Mouse (Mus musculus): ENCODE data around the gene Atp13a3. TPM values are rescaled to one million over a fixed set of nuclear protein-coding genes. Genes with fewer than 3 reads are reported as not detected.
A peak's percentile ranks its signal among the peaks of the same experiment; 100 is the strongest.
"Not testable (repeated sequence)": the region's sequence is repeated elsewhere in the genome, so short reads cannot be mapped to it uniquely, and the experiment has no call there.

Gene Atp13a3
- polyA plus RNA-seq, 1 experiment: 29.5 TPM

DNA sequence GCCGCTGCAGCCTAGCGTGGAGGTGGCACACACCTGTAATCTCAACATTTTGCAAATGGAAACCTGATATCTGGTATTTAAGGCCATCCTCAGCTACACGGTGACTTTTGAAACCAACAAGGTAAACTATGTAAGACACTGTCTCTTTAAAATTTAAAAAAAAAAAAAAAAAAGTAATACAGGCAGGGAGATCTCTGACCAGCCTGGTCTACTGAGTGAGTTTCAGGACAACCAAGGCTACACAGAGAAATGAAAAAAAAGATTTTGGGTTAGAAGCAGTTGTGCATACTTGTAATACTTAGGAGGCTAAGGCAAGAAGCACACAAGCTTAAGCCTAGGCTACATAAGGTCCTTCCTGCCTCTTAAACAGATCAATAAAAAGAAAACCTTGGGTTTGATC, 30.8 kb downstream of the Atp13a3 start:
- Histone ChIP-seq H3K4me1 (ENCODE audit: control insufficient read depth, insufficient read depth, low read length) (no peaks in the 10 kb centered on the region), H3K4me3 (ENCODE audit: insufficient read depth, low read length) (no peak overlapping the region), H3K27ac (ENCODE audit: insufficient read depth, low read length) (no peak overlapping the region)
- TF ChIP-seq POLR2A (IDR thresholded peaks at IDR 0.05; ENCODE audit: extremely low read depth, insufficient read depth, low read length) (no peak), CTCF (IDR thresholded peaks at IDR 0.05; ENCODE audit: extremely low read depth, insufficient read depth, low read length) (no peak)

DNA sequence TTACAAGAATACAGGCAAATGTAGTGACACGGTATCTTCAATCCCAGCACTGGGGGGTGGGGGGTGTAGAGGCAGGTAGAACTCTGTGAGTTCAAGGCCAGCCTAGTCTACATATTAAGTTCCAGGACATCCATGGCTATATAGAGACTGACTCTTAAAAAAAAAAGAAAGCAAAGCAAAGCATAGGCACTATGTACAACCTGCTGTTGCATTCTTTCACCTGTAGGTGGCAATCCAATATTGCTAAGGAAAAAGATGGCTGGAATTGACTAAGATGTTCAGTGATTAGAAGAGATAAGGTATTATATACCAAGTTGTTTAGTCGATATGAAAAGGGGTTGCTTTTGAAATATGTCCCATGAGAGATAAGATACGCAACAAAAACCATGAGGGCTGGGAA, 31.5 kb downstream of the Atp13a3 start:
- no peak overlapping the region for H3K27ac ChIP-seq (ENCODE audit: insufficient read depth, low read length)
- no peak overlapping the region for H3K4me3 ChIP-seq (ENCODE audit: insufficient read depth, low read length)
- TF ChIP-seq POLR2A (IDR thresholded peaks at IDR 0.05; ENCODE audit: extremely low read depth, insufficient read depth, low read length): no peak
- TF ChIP-seq CTCF (IDR thresholded peaks at IDR 0.05; ENCODE audit: extremely low read depth, insufficient read depth, low read length): no peak
- H3K4me1 ChIP-seq (ENCODE audit: control insufficient read depth, insufficient read depth, low read length): no peaks in the 10 kb centered on the region

DNA sequence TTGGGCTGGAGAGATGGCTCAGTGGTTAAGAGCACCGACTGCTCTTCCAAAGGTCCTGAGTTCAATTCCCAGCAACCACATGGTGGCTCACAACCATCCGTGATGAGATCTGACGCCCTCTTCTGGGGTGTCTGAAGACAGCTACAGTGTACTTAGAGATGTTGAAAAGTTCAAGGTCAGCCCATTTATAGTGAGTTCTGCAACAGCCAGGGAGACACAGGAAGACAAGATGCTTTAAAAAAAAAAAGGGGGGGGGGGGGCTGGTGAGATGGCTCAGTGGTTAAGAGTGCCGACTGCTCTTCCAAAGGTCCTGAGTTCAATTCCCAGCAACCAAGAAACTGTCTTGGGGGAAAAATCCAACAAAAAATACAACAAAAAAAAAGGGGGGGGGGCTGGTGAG, 32.5 kb downstream of the Atp13a3 start:
- not testable (repeated sequence) for H3K4me1 ChIP-seq (ENCODE audit: control insufficient read depth, insufficient read depth, low read length); H3K27ac ChIP-seq (ENCODE audit: insufficient read depth, low read length); H3K4me3 ChIP-seq (ENCODE audit: insufficient read depth, low read length)

DNA sequence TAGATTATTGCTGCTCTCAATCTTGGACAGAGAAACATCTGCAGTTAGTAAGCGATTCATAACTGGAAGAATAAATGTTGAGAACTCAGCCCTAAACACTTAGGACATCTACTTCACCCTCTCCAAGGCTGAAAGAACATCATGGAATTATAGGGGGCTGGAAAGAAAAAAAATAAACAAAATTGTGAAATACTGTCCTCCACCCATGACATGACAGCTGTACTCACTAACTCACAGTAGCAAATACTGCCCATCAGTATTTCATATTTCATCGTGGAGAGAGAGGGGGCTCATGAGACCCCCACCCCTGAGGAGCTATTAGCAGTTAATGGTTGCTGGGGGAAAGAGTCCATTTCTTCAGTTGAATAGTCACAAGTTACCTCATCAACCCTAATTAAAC, 38.4 kb downstream of the Atp13a3 start:
- no peaks in the 10 kb centered on the region for H3K4me1 ChIP-seq (ENCODE audit: control insufficient read depth, insufficient read depth, low read length)
- no peak for TF ChIP-seq POLR2A (IDR thresholded peaks at IDR 0.05; ENCODE audit: extremely low read depth, insufficient read depth, low read length)
- TF ChIP-seq CTCF (IDR thresholded peaks at IDR 0.05; ENCODE audit: extremely low read depth, insufficient read depth, low read length): no peak
- no peak overlapping the region for H3K27ac ChIP-seq (ENCODE audit: insufficient read depth, low read length)
- no peak overlapping the region for H3K4me3 ChIP-seq (ENCODE audit: insufficient read depth, low read length)

DNA sequence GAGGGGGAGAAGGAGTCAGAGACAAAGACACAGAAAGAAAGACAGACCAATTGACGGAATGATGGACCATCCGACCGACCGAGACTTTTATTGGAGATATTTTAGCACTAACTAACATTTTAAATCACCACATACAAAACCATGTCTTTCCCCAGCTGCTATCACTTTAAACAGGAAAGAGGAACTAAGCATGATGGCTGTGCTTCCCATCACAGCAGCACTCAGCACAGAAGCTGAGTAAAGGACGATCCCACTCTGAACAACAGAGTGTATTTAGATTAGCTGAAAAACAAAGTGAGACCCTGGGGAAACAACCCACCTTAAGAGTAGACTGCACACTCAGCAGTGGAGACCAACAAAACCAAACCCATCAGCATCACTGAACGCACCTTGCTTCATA, 41.2 kb downstream of the Atp13a3 start:
- no peak overlapping the region for H3K27ac ChIP-seq (ENCODE audit: insufficient read depth, low read length)

DNA sequence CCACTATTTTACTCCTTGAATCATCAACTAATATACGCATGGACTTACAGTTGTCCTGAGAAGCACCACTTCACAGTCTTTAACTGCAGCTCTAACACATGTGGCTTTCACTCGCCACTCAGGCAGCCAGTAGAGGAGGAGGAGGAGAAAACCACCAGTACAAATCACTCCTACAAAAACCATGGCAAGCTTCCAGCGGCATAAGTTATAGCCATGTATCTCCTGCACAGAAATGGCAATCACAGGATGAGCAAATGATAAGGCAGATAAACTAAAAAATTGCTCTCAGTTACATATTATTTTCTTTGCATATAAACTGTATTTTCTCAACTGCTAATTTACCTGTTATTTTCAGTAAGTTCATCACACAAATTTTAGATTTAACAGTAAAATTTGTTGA, 43.2 kb downstream of the Atp13a3 start:
- no peak for TF ChIP-seq POLR2A (IDR thresholded peaks at IDR 0.05; ENCODE audit: extremely low read depth, insufficient read depth, low read length)
- no peak for TF ChIP-seq CTCF (IDR thresholded peaks at IDR 0.05; ENCODE audit: extremely low read depth, insufficient read depth, low read length)
- H3K4me1 ChIP-seq (ENCODE audit: control insufficient read depth, insufficient read depth, low read length): no peaks in the 10 kb centered on the region
- no peak overlapping the region for H3K4me3 ChIP-seq (ENCODE audit: insufficient read depth, low read length)
- no peak overlapping the region for H3K27ac ChIP-seq (ENCODE audit: insufficient read depth, low read length)

More for the DNA sequence above, 41.2 kb downstream of the Atp13a3 start:
- Histone ChIP-seq H3K4me1 (ENCODE audit: control insufficient read depth, insufficient read depth, low read length) (no peaks in the 10 kb centered on the region), H3K4me3 (ENCODE audit: insufficient read depth, low read length) (no peak overlapping the region)
- TF ChIP-seq POLR2A (IDR thresholded peaks at IDR 0.05; ENCODE audit: extremely low read depth, insufficient read depth, low read length) (no peak), CTCF (IDR thresholded peaks at IDR 0.05; ENCODE audit: extremely low read depth, insufficient read depth, low read length) (no peak)

DNA sequence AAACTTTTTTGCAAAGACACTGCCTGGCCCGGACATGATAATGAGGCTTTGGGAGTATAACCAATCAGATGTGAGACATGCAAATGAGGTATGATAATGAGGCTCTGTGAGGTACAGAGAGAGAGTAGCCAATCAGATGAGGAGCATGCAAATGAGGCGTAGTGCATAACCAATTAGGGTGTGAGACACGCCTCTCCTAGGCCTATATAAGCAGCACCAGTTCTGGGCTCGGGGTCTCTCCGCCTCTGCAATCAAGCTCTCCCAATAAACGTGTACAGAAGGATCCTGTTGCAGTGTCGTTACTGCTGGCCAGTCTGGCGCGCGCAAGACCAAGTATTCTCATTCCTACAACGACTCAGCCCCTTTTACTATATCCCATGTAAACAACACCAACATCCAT, 52.3 kb downstream of the Atp13a3 start:
- H3K4me3 ChIP-seq (ENCODE audit: insufficient read depth, low read length); H3K27ac ChIP-seq (ENCODE audit: insufficient read depth, low read length); H3K4me1 ChIP-seq (ENCODE audit: control insufficient read depth, insufficient read depth, low read length): not testable (repeated sequence)

DNA sequence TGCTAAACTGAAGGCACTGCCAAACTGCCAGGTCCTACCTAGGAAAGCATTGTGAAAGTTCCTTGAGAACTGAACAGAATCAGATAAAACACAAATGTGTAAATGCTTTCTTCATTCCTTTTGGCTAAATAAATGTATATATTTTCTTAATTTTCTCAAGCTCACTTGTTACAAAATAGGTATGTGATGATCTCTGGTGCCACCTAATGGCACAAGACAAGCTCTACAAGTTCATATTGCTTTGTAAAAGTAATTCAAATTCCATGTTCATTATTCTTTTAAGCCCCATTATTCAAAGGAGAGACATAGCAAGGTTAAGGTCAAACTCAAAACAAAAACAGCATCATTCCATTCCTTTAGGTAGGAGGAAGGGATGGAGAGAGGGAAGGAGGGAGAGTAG, 91.5 kb downstream of the Atp13a3 start:
- no peaks in the 10 kb centered on the region for H3K4me1 ChIP-seq (ENCODE audit: control insufficient read depth, insufficient read depth, low read length)
- TF ChIP-seq CTCF (IDR thresholded peaks at IDR 0.05; ENCODE audit: extremely low read depth, insufficient read depth, low read length) (no peak), POLR2A (IDR thresholded peaks at IDR 0.05; ENCODE audit: extremely low read depth, insufficient read depth, low read length) (no peak)
- H3K4me3 ChIP-seq (ENCODE audit: insufficient read depth, low read length): no peak overlapping the region
- no peak overlapping the region for H3K27ac ChIP-seq (ENCODE audit: insufficient read depth, low read length)

DNA sequence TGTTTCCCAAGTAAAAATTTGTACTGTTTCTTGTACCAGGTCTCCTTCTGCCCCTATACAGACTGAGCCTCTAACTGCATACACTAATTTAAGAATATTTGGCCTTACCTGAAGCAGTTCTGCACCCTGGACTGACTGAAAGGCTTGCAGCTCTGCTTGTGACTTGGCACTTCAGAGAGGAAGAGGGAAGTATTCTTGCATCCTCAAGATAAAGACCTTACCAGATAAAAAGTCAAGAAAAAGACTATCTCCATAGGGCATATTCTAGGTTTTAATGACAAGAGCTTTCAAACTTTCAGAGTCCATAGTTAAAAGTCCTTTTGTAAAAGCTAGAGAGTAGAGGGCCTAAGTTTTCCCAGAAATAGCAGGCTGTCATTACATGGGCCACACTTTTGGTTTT, 95.1 kb downstream of the Atp13a3 start, which contains the start of gene Gp5:
Gp5 (minus strand) TSS at position 133 of the 400 bp plus-strand sequence.
- Histone ChIP-seq H3K4me1 (ENCODE audit: control insufficient read depth, insufficient read depth, low read length) (no peaks in the 10 kb centered on the region), H3K27ac (ENCODE audit: insufficient read depth, low read length) (no peak within 1 kb of the TSS), H3K4me3 (ENCODE audit: insufficient read depth, low read length) (peak within 1 kb of the TSS; percentile 29)
- no peak for TF ChIP-seq POLR2A (IDR thresholded peaks at IDR 0.05; ENCODE audit: extremely low read depth, insufficient read depth, low read length)
- no peak for TF ChIP-seq CTCF (IDR thresholded peaks at IDR 0.05; ENCODE audit: extremely low read depth, insufficient read depth, low read length)

DNA sequence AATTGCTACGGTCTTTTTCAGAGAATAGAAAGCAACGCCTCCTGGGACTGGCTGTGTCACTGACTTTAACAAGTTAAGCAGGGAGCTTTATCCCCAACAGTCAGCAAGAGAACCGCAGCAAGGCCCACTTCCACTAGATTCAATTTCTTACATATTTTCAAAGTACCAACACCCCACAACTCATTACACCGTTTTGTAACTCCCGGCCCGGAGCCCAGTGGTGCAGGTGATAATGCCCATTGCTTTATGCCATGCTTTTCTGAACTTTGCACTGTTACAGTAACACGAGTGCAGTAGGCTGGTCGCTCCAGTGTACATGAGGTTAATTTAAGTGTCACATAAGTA, 95.6 kb downstream of the Atp13a3 start:
- H3K27ac ChIP-seq (ENCODE audit: insufficient read depth, low read length): no peak overlapping the region
- no peaks in the 10 kb centered on the region for H3K4me1 ChIP-seq (ENCODE audit: control insufficient read depth, insufficient read depth, low read length)
- no peak for TF ChIP-seq CTCF (IDR thresholded peaks at IDR 0.05; ENCODE audit: extremely low read depth, insufficient read depth, low read length)
- TF ChIP-seq POLR2A (IDR thresholded peaks at IDR 0.05; ENCODE audit: extremely low read depth, insufficient read depth, low read length): no peak
- no peak overlapping the region; the same call in 1 of the 2 replicates for H3K4me3 ChIP-seq (ENCODE audit: insufficient read depth, low read length)
